Mouse (Mus musculus) fibroblast of lung, adult 2 months (primary cell): ENCODE measurements around the gene Cfb.
"Not testable (repeated sequence)": the region's sequence is repeated elsewhere in the genome, so short reads cannot be mapped to it uniquely, and the experiment has no call there.

Experiments used
- DNase-seq: peaks from one replicate; pipeline ENCODE4 v3.0.0-alpha.2; 2011; ENCODE audit warnings: low read depth

The Cfb gene

GRCm38 (mm10) chr17:34836856-34837221 lies 25.5 kb downstream of the Cfb start, which contains the start of the genes Stk19 and Dxo:
Gene Stk19 (minus strand): TSS chr17:34836945.
Gene Dxo (plus strand): TSS chr17:34837019.
- peak; percentile 88 for DNase-seq

DNA sequence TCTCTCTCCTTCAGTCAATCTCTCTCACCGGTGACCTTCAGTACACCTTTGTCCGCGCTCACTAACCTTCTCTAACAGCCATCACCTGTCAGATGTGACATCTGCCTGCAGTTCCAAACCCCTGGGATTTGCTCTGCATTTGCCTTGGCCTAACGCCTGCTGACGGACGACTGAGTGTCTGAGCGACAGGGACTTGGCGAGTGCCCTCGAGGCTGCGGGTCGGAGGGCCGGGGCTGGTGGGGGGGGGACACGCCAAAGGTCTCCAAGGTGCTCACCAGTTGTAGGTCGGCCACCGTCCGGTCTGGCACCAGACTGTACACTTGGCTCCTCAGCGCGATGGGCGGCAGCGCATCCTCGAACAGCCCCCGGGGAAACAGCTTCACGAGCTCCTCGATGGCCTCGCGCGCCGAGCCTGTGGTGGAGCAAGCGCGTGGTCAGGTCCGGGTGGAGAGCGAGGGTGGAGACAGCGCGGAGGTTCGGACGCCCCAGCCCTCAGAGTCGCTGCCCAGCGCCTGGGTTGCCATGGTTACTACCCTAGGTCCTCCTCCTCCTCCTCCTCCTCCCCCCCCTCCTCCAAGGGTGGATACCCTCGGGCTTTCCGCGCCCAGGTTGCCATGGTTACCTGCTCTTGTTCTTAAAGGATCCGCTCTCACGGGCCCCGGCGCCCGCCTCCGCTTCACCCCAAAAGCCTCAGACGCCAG lies 26.0 kb downstream of the Cfb start:
- no peak for DNase-seq

GRCm38 (mm10) chr17:34830776-34831175 lies 31.5 kb downstream of the Cfb start:
- DNase-seq, result not testable (repeated sequence)

GRCm38 (mm10) chr17:34814818-34815370 lies 47.4 kb downstream of the Cfb start:
- no peak for DNase-seq

- DNase-seq, result not testable (repeated sequence)
Observed at GRCm38 (mm10) chr17:34813747-34814146, 48.6 kb downstream of the Cfb start.

- no peak for DNase-seq
Observed at GRCm38 (mm10) chr17:34811275-34811674, 51.0 kb downstream of the Cfb start.

DNA sequence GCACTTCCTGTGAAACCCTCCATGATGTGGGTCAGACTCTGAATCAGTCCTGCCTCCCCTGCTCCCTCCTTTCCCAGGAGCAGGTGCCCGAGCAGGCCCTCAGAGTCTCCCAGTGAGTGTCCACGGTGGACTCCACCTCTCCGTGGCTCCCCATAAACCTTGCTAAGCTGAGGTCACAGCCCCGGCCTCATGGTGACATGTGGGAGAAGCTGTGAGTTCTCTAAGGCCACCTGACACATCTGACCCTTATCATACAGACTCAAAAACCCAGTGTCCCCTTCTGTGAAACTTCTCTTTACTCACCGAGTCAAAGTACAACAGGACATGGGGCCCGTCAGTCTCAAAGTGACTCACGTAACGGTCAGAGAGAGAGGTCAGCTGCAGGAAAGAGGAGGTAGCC lies 51.5 kb downstream of the Cfb start:
- DNase-seq, result not testable (repeated sequence)

- DNase-seq, result not testable (repeated sequence)
Observed at GRCm38 (mm10) chr17:34810411-34810810, 51.9 kb downstream of the Cfb start.

- DNase-seq, result no peak
Observed at GRCm38 (mm10) chr17:34808599-34809205, 53.6 kb downstream of the Cfb start.

- no peak for DNase-seq
Observed at GRCm38 (mm10) chr17:34807176-34807575, 55.1 kb downstream of the Cfb start.
